Mouse (Mus musculus) neutrophil, adult 5-6 weeks (primary cell): ENCODE measurements at regions not wholly inside any gene's neighbourhood (a gene's known extent, or its start where the extent isn't known, plus 50 kb on each side); places are given as distances from the start of the nearest gene placed in this dataset.

Experiments
- ATAC-seq: fragments of 151-379, 151-347 bp; 2 replicates; pipeline ENCODE4 v1.8.0; 2017; ENCODE audit warnings: mild to moderate bottlenecking, moderate TSS enrichment; ENCODE audit not compliant: insufficient number of reproducible peaks, poor library complexity, low FRiP score, severe bottlenecking; ENCODE audit errors: extremely low read depth

- ATAC-seq, result no peak
These were observed 619.5 kb downstream of the Ipo11 start for GRCm38 (mm10) chr13:106317300-106317699.

GRCm38 (mm10) chr13:106281181-106281580 lies 655.6 kb downstream of the Ipo11 start:
- no peak for ATAC-seq

- ATAC-seq, result no peak
These were observed 676.9 kb downstream of the Ipo11 start for GRCm38 (mm10) chr13:106259874-106260273.
